Mouse (Mus musculus) forebrain, embryonic 16.5 days (tissue): Measurements from ENCODE around the gene Slc39a3. TPM values are rescaled to one million over a fixed set of nuclear protein-coding genes. Genes with fewer than 3 reads are reported as not detected.

Experiments used
- ATAC-seq: fragments of 200-750 bp; cut with Nextera tagmentation; 2 replicates; pipeline ENCODE4 v1.8.0; 2017; ENCODE audit warnings: mild to moderate bottlenecking, moderate library complexity
- H3K27ac ChIP-seq: fragments of 300-500 bp; sonication (generic); 2 replicates; pipeline ENCODE4 v1.5.1; 2014; ENCODE audit warnings: low read length, control low read depth
- H3K27me3 ChIP-seq: fragments of 300-500 bp; sonication (generic); replicated peaks from 2 replicates; pipeline ENCODE4 v1.6.1; 2014; ENCODE audit warnings: low read length; ENCODE audit not compliant: control insufficient read depth, insufficient read depth
- H3K36me3 ChIP-seq: fragments of 300-500 bp; sonication (generic); 2 replicates; pipeline ENCODE4 v1.6.1; 2014; ENCODE audit not compliant: control insufficient read depth, insufficient read depth
- H3K4me1 ChIP-seq: fragments of 300-500 bp; sonication (generic); replicated peaks from 2 replicates; pipeline ENCODE4 v1.6.1; 2014; ENCODE audit warnings: low read length; ENCODE audit not compliant: control insufficient read depth, insufficient read depth
- H3K4me2 ChIP-seq: fragments of 300-500 bp; sonication (generic); 2 replicates; pipeline ENCODE4 v1.6.1; 2014; ENCODE audit warnings: mild to moderate bottlenecking, low read length, control low read depth
- H3K4me3 ChIP-seq: fragments of 300-500 bp; sonication (generic); replicated peaks from 2 replicates; pipeline ENCODE4 v1.5.1; 2014; ENCODE audit warnings: mild to moderate bottlenecking, low read length, control low read depth
- H3K9ac ChIP-seq: fragments of 300-500 bp; sonication (generic); replicated peaks from 2 replicates; pipeline ENCODE4 v1.6.1; 2014; ENCODE audit warnings: low read depth, low read length, control low read depth
- H3K9me3 ChIP-seq: fragments of 300-500 bp; sonication (generic); 2 replicates; pipeline ENCODE4 v1.6.1; 2016; ENCODE audit warnings: low read length; ENCODE audit not compliant: control insufficient read depth
- WGBS: fragments of 180-500 bp; shearing (Covaris S2); extraction: QIAGEN DNeasy Blood & Tissue Kit; methylation state at CpG from one replicate; pipeline ENCODE4 v1.1.7; 2014; 5-methylcytosine and 5-hydroxymethylcytosine counted together
- polyA plus RNA-seq: library from polyadenylated mRNA; unstranded; fragments of >200 nt; fragmentation: Nextera tagmentation; extraction: Ambion mirVana; gene quantifications from 2 replicates; pipeline ENCODE4 v1.2.1, GENCODE M21; 2015

Gene Slc39a3
- polyA plus RNA-seq, 1 experiment from 2014 or later = 54.0 TPM

GRCm38 (mm10) chr10:81027331-81027730 is 9.9 kb downstream of the Slc39a3 start:
- H3K27me3 ChIP-seq = no peaks in the 10 kb centered on the region; the same call in 1 of the 2 replicates
- WGBS = 60% methylated on average over 4 of the region's 4 CpGs
- H3K9me3 ChIP-seq = no peaks in the 10 kb centered on the region
- ATAC-seq = no peak
- H3K36me3 ChIP-seq = peaks cover 14% of the 10 kb centered on the region
- peaks cover 9% of the 10 kb centered on the region for H3K4me1 ChIP-seq
- no peak overlapping the region for H3K4me2 ChIP-seq
- 0 out of 2 replicates have a peak overlapping the region, but pooled peaks have one; percentile 17 for H3K9ac ChIP-seq
- no peak overlapping the region for H3K4me3 ChIP-seq
- no peak overlapping the region for H3K27ac ChIP-seq

- Histone ChIP-seq H3K36me3 (peaks cover 14% of the 10 kb centered on the region), H3K9ac (no peak overlapping the region), H3K27ac (no peak overlapping the region), H3K4me1 (peaks cover 10% of the 10 kb centered on the region), H3K27me3 (no peaks in the 10 kb centered on the region; the same call in 1 of the 2 replicates), H3K4me3 (no peak overlapping the region), H3K4me2 (no peak overlapping the region), H3K9me3 (no peaks in the 10 kb centered on the region)
- ATAC-seq = no peak
- WGBS = 89% methylated on average over 5 of the region's 5 CpGs
Observed at GRCm38 (mm10) chr10:81026857-81027256, 10.4 kb downstream of the Slc39a3 start.

- no peak for ATAC-seq
- H3K27me3 ChIP-seq = no peaks in the 10 kb centered on the region; the same call in 1 of the 2 replicates
- peaks cover 13% of the 10 kb centered on the region for H3K4me1 ChIP-seq
- peaks cover 7% of the 10 kb centered on the region for H3K36me3 ChIP-seq
- 44% methylated on average over 12 of the region's 12 CpGs for WGBS
- H3K9ac ChIP-seq = peak within 1 kb of the TSS; percentile 79
- peak within 1 kb of the TSS; percentile 89 for H3K4me2 ChIP-seq
- H3K4me3 ChIP-seq = peak within 1 kb of the TSS; percentile 52
- no peak within 1 kb of the TSS; the same call in 1 of the 2 replicates for H3K27ac ChIP-seq
- H3K9me3 ChIP-seq = no peaks in the 10 kb centered on the region
Observed at GRCm38 (mm10) chr10:81025639-81026275, 11.5 kb downstream of the Slc39a3 start, which contains the start of gene Diras1. TSS of gene Diras1 (minus strand) at chr10:81025662.

- Histone ChIP-seq H3K27ac (no peak overlapping the region; the same call in 1 of the 2 replicates), H3K36me3 (peaks cover 4% of the 10 kb centered on the region; the same call in 1 of the 2 replicates)
Observed at GRCm38 (mm10) chr10:81025047-81025621, 12.1 kb downstream of the Slc39a3 start.

GRCm38 (mm10) chr10:81024346-81024937 is 12.8 kb downstream of the Slc39a3 start:
- no peaks in the 10 kb centered on the region for H3K9me3 ChIP-seq
- peak overlapping the region; percentile 52 for H3K4me3 ChIP-seq
- H3K27ac ChIP-seq = no peak overlapping the region
- 74% methylated on average over 5 of the region's 5 CpGs for WGBS
- peak overlapping the region; percentile 79 for H3K9ac ChIP-seq
- no peaks in the 10 kb centered on the region for H3K36me3 ChIP-seq
- H3K4me2 ChIP-seq = peak overlapping the region; percentile 89
- H3K27me3 ChIP-seq = no peaks in the 10 kb centered on the region; the same call in 1 of the 2 replicates
- peaks cover 13% of the 10 kb centered on the region for H3K4me1 ChIP-seq
- ATAC-seq = no peak

More at GRCm38 (mm10) chr10:81025047-81025621, 12.1 kb downstream of the Slc39a3 start:
- peaks cover 13% of the 10 kb centered on the region for H3K4me1 ChIP-seq
- peak overlapping the region; percentile 89 for H3K4me2 ChIP-seq
- no peaks in the 10 kb centered on the region; the same call in 1 of the 2 replicates for H3K27me3 ChIP-seq
- peak overlapping the region; percentile 52 for H3K4me3 ChIP-seq
- WGBS = 3% methylated on average over 19 of the region's 43 CpGs
- ATAC-seq = peak; percentile 27
- H3K9me3 ChIP-seq = no peaks in the 10 kb centered on the region
- H3K9ac ChIP-seq = peak overlapping the region; percentile 79

GRCm38 (mm10) chr10:81022744-81023143 is 14.5 kb downstream of the Slc39a3 start:
- H3K4me2 ChIP-seq = no peak overlapping the region
- peaks cover 13% of the 10 kb centered on the region for H3K4me1 ChIP-seq
- no peaks in the 10 kb centered on the region for H3K36me3 ChIP-seq
- no peaks in the 10 kb centered on the region; the same call in 1 of the 2 replicates for H3K27me3 ChIP-seq
- 67% methylated on average over 8 of the region's 8 CpGs for WGBS
- H3K27ac ChIP-seq = no peak overlapping the region
- ATAC-seq = no peak
- H3K9me3 ChIP-seq = no peaks in the 10 kb centered on the region
- no peak overlapping the region for H3K9ac ChIP-seq
- no peak overlapping the region for H3K4me3 ChIP-seq

- Histone ChIP-seq H3K4me2 (peak overlapping the region; percentile 21), H3K4me1 (peaks cover 13% of the 10 kb centered on the region), H3K9me3 (no peaks in the 10 kb centered on the region), H3K36me3 (no peaks in the 10 kb centered on the region), H3K27ac (no peak overlapping the region), H3K27me3 (no peaks in the 10 kb centered on the region; the same call in 1 of the 2 replicates), H3K4me3 (peak overlapping the region; percentile 7), H3K9ac (0 out of 2 replicates have a peak overlapping the region, but pooled peaks have one; percentile 33)
- ATAC-seq = peak; percentile 26; the same call in 1 of the 2 replicates
- WGBS = 16% methylated on average over 25 of the region's 26 CpGs
Observed at GRCm38 (mm10) chr10:81021547-81022110, 15.6 kb downstream of the Slc39a3 start.

- no peak for ATAC-seq
- Histone ChIP-seq H3K4me3 (no peak overlapping the region), H3K36me3 (no peaks in the 10 kb centered on the region), H3K9ac (no peak overlapping the region), H3K27me3 (no peaks in the 10 kb centered on the region; the same call in 1 of the 2 replicates), H3K9me3 (no peaks in the 10 kb centered on the region), H3K27ac (no peak overlapping the region), H3K4me1 (peaks cover 14% of the 10 kb centered on the region), H3K4me2 (no peak overlapping the region)
- 57% methylated on average over 2 of the region's 2 CpGs for WGBS
Observed at GRCm38 (mm10) chr10:81020207-81020606, 17.0 kb downstream of the Slc39a3 start.

- WGBS = 83% methylated on average over 6 of the region's 6 CpGs
- no peak overlapping the region for H3K4me3 ChIP-seq
Observed at GRCm38 (mm10) chr10:81019687-81020086, 17.5 kb downstream of the Slc39a3 start.

More at GRCm38 (mm10) chr10:81019687-81020086, 17.5 kb downstream of the Slc39a3 start:
- no peak overlapping the region for H3K4me2 ChIP-seq
- no peak for ATAC-seq
- no peaks in the 10 kb centered on the region; the same call in 1 of the 2 replicates for H3K27me3 ChIP-seq
- H3K9ac ChIP-seq = 0 out of 2 replicates have a peak overlapping the region, but pooled peaks have one; percentile 3
- no peaks in the 10 kb centered on the region for H3K36me3 ChIP-seq
- no peak overlapping the region for H3K27ac ChIP-seq
- H3K4me1 ChIP-seq = peaks cover 13% of the 10 kb centered on the region
- H3K9me3 ChIP-seq = no peaks in the 10 kb centered on the region
